Mouse (Mus musculus) hindbrain, postnatal 0 days (tissue): ENCODE data around the gene Mrpl1. TPM values are rescaled to one million over a fixed set of nuclear protein-coding genes. Genes with fewer than 3 reads are reported as not detected.
A peak's percentile ranks its signal among the peaks of the same experiment; 100 is the strongest.

Experiments
- ATAC-seq: fragments of 200-750 bp; cut with Nextera tagmentation; 2 replicates; pipeline ENCODE4 v1.8.0; 2017; ENCODE audit warnings: mild to moderate bottlenecking, moderate TSS enrichment, moderate library complexity
- DNase-seq: peaks from one replicate; pipeline ENCODE4 v3.0.0-alpha.2; 2015; ENCODE audit warnings: low spot score
- H3K27ac ChIP-seq: fragments of 300-500 bp; sonication (generic); 2 replicates; pipeline ENCODE4 v1.5.1; 2014; ENCODE audit warnings: mild to moderate bottlenecking
- H3K27me3 ChIP-seq: fragments of 300-500 bp; sonication (generic); 2 replicates; pipeline ENCODE4 v1.6.1; 2014; ENCODE audit warnings: low read length, mixed read lengths; ENCODE audit not compliant: insufficient read depth
- H3K36me3 ChIP-seq: fragments of 300-500 bp; sonication (generic); 2 replicates; pipeline ENCODE4 v1.6.1; 2014; ENCODE audit warnings: low read length, mixed read lengths; ENCODE audit not compliant: insufficient read depth
- H3K4me1 ChIP-seq: fragments of 300-500 bp; sonication (generic); 2 replicates; pipeline ENCODE4 v1.6.1; 2014; ENCODE audit warnings: antibody characterized with exemption, low read length, mixed read lengths; ENCODE audit not compliant: insufficient read depth
- H3K4me2 ChIP-seq: fragments of 300-500 bp; sonication (generic); 2 replicates; pipeline ENCODE4 v1.6.1; 2014; ENCODE audit warnings: low read depth, mild to moderate bottlenecking, low read length, moderate library complexity, mixed read lengths
- H3K4me3 ChIP-seq: fragments of 300-500 bp; sonication (generic); 2 replicates; pipeline ENCODE4 v1.5.1; 2014; ENCODE audit warnings: low read length
- H3K9ac ChIP-seq: fragments of 300-500 bp; sonication (generic); replicated peaks from 2 replicates; pipeline ENCODE4 v1.6.1; 2014; ENCODE audit warnings: mild to moderate bottlenecking, low read length, moderate library complexity, mixed read lengths
- H3K9me3 ChIP-seq: fragments of 300-500 bp; sonication (generic); 2 replicates; pipeline ENCODE4 v1.6.1; 2016; ENCODE audit warnings: low read length, mixed read lengths
- CTCF ChIP-seq: IDR thresholded peaks from 2 replicates; pipeline ENCODE4 v1.5.1; 2016; ENCODE audit warnings: antibody characterized with exemption, control low read depth, low read depth
- WGBS: fragments of 180-500 bp; shearing (Covaris S2); extraction: QIAGEN DNeasy Blood & Tissue Kit; methylation state at CpG from one replicate; pipeline ENCODE4 v1.1.7; 2014; 5-methylcytosine and 5-hydroxymethylcytosine counted together
- polyA plus RNA-seq: library from polyadenylated mRNA; unstranded; fragments of >200 nt; fragmentation: Nextera tagmentation; extraction: Ambion mirVana; gene quantifications from 2 replicates; pipeline ENCODE4 v1.2.1, GENCODE M21; 2015
- total RNA-seq: library from RNA; depleted of rRNA; stranded (reverse); fragments of >200 nt; gene quantifications from 2 replicates; pipeline ENCODE4 v1.2.3, GENCODE M21; 2014; rRNA removed

Mrpl1 gene
- total RNA-seq, result 13.7 and 16.8 TPM in 2 replicates
- polyA plus RNA-seq, result 12.3 and 14.2 TPM in 2 replicates

- Histone ChIP-seq H3K27me3 (no peaks in the 10 kb centered on the region), H3K9ac (peak within 1 kb of the TSS; percentile 62), H3K36me3 (peaks cover 4% of the 10 kb centered on the region; the same call in 1 of the 2 replicates), H3K4me3 (peak within 1 kb of the TSS; percentile 66), H3K27ac (peak within 1 kb of the TSS; percentile 75), H3K9me3 (no peaks in the 10 kb centered on the region), H3K4me1 (peaks cover 9% of the 10 kb centered on the region; the same call in 1 of the 2 replicates), H3K4me2 (peak within 1 kb of the TSS; percentile 88)
- peak; percentile 71 for ATAC-seq
- no peak for TF ChIP-seq CTCF
- WGBS, result 2% methylated on average over 17 of the region's 17 CpGs
- peak; percentile 29 for DNase-seq
Measured at GRCm38 (mm10) chr5:96209459-96209858, at the start of gene Mrpl1. Mrpl1 (plus strand) TSS chr5:96209493.

DNA sequence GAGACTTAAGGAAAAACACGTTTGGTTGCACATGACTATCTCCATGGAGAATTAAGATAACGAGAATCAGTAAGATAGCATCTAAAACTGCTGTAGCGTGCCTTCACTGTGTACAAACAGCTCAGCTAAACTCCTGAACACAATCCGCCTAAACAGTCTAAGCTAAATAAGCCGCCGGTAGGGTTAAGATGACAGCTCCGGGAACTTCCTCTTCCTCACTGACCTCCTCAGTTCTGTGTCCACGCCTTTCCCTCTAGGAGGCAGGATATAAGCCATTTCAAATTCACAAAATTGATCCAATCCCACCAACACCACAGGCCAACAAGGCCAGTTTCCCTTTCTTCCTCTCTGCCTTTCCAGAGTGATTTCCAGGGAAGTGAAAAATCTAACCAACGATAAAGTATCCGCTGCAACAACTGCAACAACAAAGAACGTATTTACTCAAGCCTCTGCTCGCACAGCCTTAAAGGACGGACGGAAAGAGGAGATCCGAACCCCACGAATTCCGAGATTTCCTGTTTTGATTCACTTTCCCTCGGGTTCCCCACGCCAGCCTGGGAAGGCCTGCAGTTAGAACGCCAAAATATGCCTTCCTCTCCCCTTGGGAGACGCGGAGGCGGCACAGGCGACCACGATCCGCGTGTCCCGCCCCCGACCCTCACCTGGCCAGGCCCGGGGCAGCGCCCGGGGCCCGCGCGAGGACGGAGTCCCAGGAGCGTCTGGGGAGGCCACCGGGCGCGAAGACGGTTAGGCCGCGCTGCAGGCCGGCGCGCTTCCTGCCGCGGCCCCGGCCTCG is 48.6 kb upstream of the Mrpl1 start:
- ATAC-seq (0 out of 2 replicates have a peak, but pooled peaks have one; percentile 2), DNase-seq (peak; percentile 30)
- TF ChIP-seq CTCF, result peak; percentile 29; the same call in 1 of the 2 replicates
- Histone ChIP-seq H3K4me1 (no peaks in the 10 kb centered on the region), H3K4me2 (peak overlapping the region; percentile 76), H3K9me3 (no peaks in the 10 kb centered on the region), H3K9ac (peak overlapping the region; percentile 97), H3K36me3 (no peaks in the 10 kb centered on the region), H3K4me3 (peak overlapping the region; percentile 69), H3K27ac (peak overlapping the region; percentile 98), H3K27me3 (no peaks in the 10 kb centered on the region)
- WGBS, result under 1% methylated on average over 46 of the region's 50 CpGs

DNA sequence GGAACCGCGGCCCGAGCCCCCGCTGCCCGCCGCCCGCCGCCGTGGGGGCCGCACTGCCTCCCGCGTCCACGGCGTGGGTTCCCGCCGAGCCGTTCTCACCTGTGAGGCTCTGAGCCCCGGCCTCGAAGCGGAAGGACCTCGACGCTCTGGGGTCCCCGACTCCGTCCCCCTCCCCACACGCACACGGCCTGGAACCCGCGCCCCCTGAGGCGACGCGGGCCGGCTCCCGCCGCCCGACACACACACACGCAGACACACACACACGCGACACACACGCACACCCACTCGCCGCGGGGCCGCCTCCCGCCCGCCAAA is 48.1 kb upstream of the Mrpl1 start:
- 0% methylated on average over 12 of the region's 45 CpGs for WGBS
- Histone ChIP-seq H3K36me3 (no peaks in the 10 kb centered on the region), H3K27me3 (no peaks in the 10 kb centered on the region), H3K27ac (peak overlapping the region; percentile 98), H3K4me3 (peak overlapping the region; percentile 69), H3K4me2 (peak overlapping the region; percentile 76), H3K9ac (peak overlapping the region; percentile 97), H3K4me1 (no peaks in the 10 kb centered on the region), H3K9me3 (no peaks in the 10 kb centered on the region)
- peak; percentile 62 for DNase-seq
- TF ChIP-seq CTCF, result no peak
- peak; percentile 65 for ATAC-seq

- ATAC-seq, result peak; percentile 69
- Histone ChIP-seq H3K9me3 (no peaks in the 10 kb centered on the region), H3K27ac (peak overlapping the region; percentile 98), H3K4me3 (peak overlapping the region; percentile 69), H3K9ac (peak overlapping the region; percentile 97), H3K4me2 (peak overlapping the region; percentile 76), H3K36me3 (no peaks in the 10 kb centered on the region), H3K4me1 (no peaks in the 10 kb centered on the region), H3K27me3 (no peaks in the 10 kb centered on the region)
- peak; percentile 66 for DNase-seq
- no peak for TF ChIP-seq CTCF
- WGBS, result under 1% methylated on average over 85 of the region's 114 CpGs
Measured at GRCm38 (mm10) chr5:96161578-96162398, 47.5 kb upstream of the Mrpl1 start.

DNA sequence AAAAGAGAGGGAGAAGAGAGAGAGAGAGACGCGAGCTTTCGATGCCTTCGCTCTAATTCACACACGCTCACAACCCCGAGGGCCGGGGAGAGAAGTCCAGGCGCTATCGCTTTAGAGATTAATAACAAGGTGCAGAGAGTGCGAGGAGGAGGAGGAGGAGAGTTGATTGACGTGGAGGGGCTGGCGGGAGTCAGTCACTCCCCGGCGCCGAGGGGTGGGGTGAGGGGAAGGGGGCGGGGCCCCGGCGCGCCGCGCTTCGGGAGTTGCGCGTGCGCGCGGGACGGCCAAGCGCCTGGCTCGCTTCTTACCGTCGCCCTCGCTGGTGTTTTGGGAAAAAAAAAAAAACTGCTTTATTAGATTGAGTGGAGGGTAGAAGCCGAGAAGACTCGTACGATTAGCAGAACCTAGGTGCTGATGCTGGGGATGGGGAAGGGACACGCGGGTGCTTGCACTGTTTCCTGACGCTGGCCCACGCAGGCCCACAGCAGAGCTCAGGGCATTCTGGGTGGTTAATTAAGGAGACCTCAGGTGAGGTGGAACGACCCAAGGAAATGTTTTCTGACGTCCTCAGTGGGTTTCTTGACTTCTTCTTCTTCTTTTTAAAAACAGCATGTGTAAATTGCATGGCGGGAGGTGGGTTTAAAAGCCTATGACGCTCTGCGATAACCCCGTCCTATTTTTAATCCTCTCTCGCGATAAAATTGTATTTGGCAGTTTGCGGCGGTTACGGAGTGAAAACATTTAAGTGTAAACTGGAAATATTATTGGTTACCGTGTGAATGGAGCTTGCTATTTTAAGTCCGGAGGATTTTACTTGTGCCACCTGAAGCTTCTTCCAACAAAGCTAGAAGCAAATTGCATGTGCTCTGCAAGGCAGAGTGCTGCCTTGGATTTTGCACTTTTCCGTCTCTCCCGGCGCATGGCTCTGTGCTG is 46.6 kb upstream of the Mrpl1 start:
- ATAC-seq, result peak; percentile 90
- peak; percentile 94 for DNase-seq
- Histone ChIP-seq H3K36me3 (no peaks in the 10 kb centered on the region), H3K9ac (peak overlapping the region; percentile 97), H3K4me3 (peak overlapping the region; percentile 69), H3K4me1 (no peaks in the 10 kb centered on the region), H3K4me2 (peak overlapping the region; percentile 76), H3K9me3 (no peaks in the 10 kb centered on the region), H3K27ac (peak overlapping the region; percentile 98), H3K27me3 (no peaks in the 10 kb centered on the region)
- no peak for TF ChIP-seq CTCF
- WGBS, result under 1% methylated on average over 55 of the region's 56 CpGs
